Mouse (Mus musculus): ENCODE measurements around the gene Tbc1d22a. TPM values are rescaled to one million over a fixed set of nuclear protein-coding genes. Genes with fewer than 3 reads are reported as not detected.

Gene Tbc1d22a
- polyA plus RNA-seq, 1 experiment from 2014 or later, result 9.6 TPM

DNA sequence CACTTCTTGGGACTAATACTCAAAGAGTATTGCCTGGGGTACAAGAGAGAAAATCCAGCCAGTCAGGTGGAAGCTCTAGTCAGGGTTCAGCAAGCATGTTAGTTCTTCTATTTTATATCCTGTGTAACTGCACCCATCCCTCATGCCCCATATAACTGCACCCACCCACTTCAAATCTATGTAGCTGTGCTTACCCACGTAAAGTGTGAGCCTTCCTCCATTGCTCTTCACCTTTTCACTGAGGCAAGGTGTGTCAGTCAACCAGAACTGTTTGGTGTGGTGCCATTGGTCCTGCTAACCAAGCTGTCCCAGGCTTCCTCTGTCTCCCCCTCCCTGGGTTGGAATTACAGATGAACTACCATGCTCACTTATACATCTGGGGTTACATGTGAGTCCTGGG lies 16.9 kb downstream of the Tbc1d22a start:
- H3K27me3 ChIP-seq (replicated peaks; ENCODE audit: control insufficient read depth, insufficient read depth, low read length), result no peaks in the 10 kb centered on the region
- no peak overlapping the region for H3K4me3 ChIP-seq (ENCODE audit: low read depth, low read length)
- no peak overlapping the region for H3K9ac ChIP-seq (ENCODE audit: low read length)
- ATAC-seq (replicated peaks; ENCODE audit: low FRiP score, low TSS enrichment, low read depth) (no peak), DNase-seq (ENCODE audit: low spot score) (no peak)
- H3K4me2 ChIP-seq (ENCODE audit: low read length), result no peak overlapping the region
- no peaks in the 10 kb centered on the region for H3K9me3 ChIP-seq (ENCODE audit: control insufficient read depth, low read length)
- 100% methylated on average over 1 of the region's 1 CpGs for WGBS
- H3K27ac ChIP-seq (ENCODE audit: low read depth), result no peak overlapping the region
- H3K36me3 ChIP-seq (ENCODE audit: control insufficient read depth, insufficient read depth, low read length), result no peaks in the 10 kb centered on the region
- H3K4me1 ChIP-seq (replicated peaks; ENCODE audit: control insufficient read depth, insufficient read depth, low read length), result no peaks in the 10 kb centered on the region

DNA sequence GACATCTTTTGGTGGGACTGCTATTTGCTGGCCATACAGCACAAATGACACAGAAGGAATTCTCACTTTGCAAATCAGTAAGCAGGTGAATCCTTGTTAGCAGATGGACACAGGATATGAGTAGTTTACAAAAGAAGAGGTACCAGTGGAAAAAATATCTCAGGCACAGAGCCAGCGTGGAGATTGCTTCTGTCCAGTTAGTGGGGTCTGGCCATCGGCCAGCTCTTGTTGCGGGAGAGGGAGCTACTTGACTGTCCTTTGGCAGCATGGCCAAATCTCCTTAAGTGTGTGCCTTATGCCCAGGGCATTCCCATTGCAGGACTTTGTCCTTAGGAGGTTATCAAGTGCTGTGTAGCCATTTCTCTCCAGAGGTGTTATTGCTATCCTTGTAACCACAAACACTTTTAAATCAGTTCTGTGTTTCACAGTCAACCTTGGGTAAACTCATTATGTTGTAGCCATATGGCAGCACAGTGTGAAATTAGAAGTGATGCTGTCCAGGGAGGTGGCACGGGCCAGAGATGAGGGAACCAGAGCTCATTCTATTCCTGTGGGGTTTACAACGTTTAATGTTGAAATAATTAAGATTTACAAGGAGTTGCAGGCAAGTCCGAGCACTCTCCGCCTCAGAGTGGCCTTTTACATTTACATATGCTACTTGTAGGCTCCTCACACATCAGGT lies 17.7 kb downstream of the Tbc1d22a start:
- Histone ChIP-seq H3K9me3 (ENCODE audit: control insufficient read depth, low read length) (no peaks in the 10 kb centered on the region), H3K4me1 (replicated peaks; ENCODE audit: control insufficient read depth, insufficient read depth, low read length) (no peaks in the 10 kb centered on the region), H3K27me3 (replicated peaks; ENCODE audit: control insufficient read depth, insufficient read depth, low read length) (no peaks in the 10 kb centered on the region), H3K27ac (ENCODE audit: low read depth) (no peak overlapping the region), H3K9ac (ENCODE audit: low read length) (no peak overlapping the region), H3K4me2 (ENCODE audit: low read length) (no peak overlapping the region), H3K36me3 (ENCODE audit: control insufficient read depth, insufficient read depth, low read length) (no peaks in the 10 kb centered on the region), H3K4me3 (ENCODE audit: low read depth, low read length) (no peak overlapping the region)
- no peak for ATAC-seq (replicated peaks; ENCODE audit: low FRiP score, low TSS enrichment, low read depth)
- 57% methylated on average over 7 of the region's 7 CpGs for WGBS
- no peak for DNase-seq (ENCODE audit: low spot score)

DNA sequence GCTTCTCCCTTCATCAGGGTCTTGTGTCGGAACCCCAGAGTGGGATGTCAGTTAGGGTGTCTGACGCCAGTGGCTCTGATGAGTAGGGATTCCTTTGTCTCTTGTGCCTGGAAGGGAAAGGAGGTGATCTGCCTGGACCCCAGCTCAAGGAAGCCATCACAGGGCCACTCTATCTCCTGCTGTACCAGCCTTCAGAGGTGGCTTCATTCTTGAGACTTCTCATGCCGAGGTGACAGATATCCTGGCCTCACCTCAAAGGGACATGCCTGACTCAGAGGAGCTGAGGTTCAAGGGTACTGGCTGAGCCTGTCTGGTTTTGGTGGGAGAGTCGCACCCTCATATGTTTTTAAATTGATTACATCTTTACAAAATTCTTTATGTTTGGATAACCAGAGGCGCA lies 19.7 kb downstream of the Tbc1d22a start:
- H3K27me3 ChIP-seq (replicated peaks; ENCODE audit: control insufficient read depth, insufficient read depth, low read length), result no peaks in the 10 kb centered on the region
- H3K36me3 ChIP-seq (ENCODE audit: control insufficient read depth, insufficient read depth, low read length), result peaks cover 4% of the 10 kb centered on the region; the same call in 1 of the 2 replicates
- 89% methylated on average over 5 of the region's 5 CpGs for WGBS

DNA sequence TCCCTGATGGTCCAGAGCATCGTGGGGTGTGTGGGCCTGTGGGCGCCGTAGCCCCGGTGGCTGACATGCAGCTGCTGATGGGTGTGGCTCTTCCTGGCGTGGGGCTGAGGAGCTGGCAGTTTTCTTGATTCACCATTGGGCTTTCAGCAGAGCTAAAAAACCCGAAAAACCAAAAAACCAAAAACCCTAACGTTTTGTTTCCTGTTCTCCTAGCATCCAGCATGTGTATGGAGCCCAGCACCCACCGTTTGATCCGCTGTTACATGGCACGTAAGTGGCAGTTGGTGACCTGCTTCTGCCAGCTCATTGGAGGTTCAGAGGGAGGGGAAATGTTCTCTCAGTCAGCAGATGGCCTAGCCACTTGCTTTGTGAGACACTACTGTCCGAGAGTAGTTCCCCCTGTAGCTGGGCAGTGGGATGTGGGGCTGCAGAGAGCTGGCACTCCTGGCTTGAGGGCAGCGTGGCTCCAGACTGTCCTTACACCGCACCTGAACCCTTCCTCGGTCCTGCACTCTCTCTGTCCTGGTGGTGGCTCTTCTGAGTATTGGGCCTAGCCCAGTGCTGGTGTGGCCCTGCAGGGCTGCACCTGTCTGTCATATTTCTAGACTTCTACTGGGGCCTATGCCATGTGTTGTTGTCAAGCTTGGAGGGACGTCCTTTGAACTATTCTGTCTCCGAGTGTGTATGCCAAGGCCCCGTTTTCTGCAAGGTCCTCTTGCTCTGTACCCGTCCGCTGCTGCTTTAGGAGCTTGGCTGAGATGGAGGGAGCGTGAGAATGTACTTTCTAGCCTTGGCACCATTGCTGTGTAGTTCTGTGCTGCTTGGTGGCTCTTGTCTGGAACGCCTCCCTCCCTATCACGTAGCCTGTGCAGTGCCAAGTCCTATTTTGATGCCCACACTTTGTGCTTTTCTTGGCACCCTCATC lies 20.5 kb downstream of the Tbc1d22a start:
- DNase-seq (ENCODE audit: low spot score), result no peak
- Histone ChIP-seq H3K4me1 (replicated peaks; ENCODE audit: control insufficient read depth, insufficient read depth, low read length) (no peaks in the 10 kb centered on the region), H3K27me3 (replicated peaks; ENCODE audit: control insufficient read depth, insufficient read depth, low read length) (no peaks in the 10 kb centered on the region), H3K4me3 (ENCODE audit: low read depth, low read length) (no peak overlapping the region), H3K9ac (ENCODE audit: low read length) (no peak overlapping the region), H3K9me3 (ENCODE audit: control insufficient read depth, low read length) (no peaks in the 10 kb centered on the region), H3K4me2 (ENCODE audit: low read length) (no peak overlapping the region), H3K27ac (ENCODE audit: low read depth) (no peak overlapping the region), H3K36me3 (ENCODE audit: control insufficient read depth, insufficient read depth, low read length) (peaks cover 8% of the 10 kb centered on the region; the same call in 1 of the 2 replicates)
- ATAC-seq (replicated peaks; ENCODE audit: low FRiP score, low TSS enrichment, low read depth), result no peak
- 84% methylated on average over 22 of the region's 22 CpGs for WGBS

More for the DNA sequence above, 19.7 kb downstream of the Tbc1d22a start:
- no peak for DNase-seq (ENCODE audit: low spot score)
- H3K9me3 ChIP-seq (ENCODE audit: control insufficient read depth, low read length), result no peaks in the 10 kb centered on the region
- H3K9ac ChIP-seq (ENCODE audit: low read length), result no peak overlapping the region
- no peak overlapping the region for H3K4me2 ChIP-seq (ENCODE audit: low read length)
- ATAC-seq (replicated peaks; ENCODE audit: low FRiP score, low TSS enrichment, low read depth), result no peak
- no peak overlapping the region for H3K4me3 ChIP-seq (ENCODE audit: low read depth, low read length)
- H3K27ac ChIP-seq (ENCODE audit: low read depth), result no peak overlapping the region
- H3K4me1 ChIP-seq (replicated peaks; ENCODE audit: control insufficient read depth, insufficient read depth, low read length), result no peaks in the 10 kb centered on the region

DNA sequence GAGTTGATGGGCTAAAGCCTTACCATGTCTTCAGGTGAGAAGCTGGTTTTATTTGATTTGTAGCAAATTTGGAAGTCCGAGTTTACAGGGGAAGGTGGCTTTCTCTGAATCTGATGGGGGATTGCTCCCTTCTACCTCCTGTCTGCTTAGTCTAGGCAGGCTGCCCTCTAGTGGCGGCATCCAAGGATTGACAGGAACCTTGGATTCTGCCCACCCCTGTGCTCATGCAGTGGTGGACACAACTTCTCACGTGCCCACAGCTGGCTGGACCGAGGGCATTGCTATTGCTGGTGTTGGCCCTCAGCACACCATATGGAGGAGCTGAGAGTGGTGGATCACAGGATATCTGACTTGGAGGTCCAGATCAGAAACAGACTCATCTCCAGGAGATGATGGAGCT lies 22.0 kb downstream of the Tbc1d22a start:
- ATAC-seq (replicated peaks; ENCODE audit: low FRiP score, low TSS enrichment, low read depth) (no peak), DNase-seq (ENCODE audit: low spot score) (peak; percentile 62)
- no peak overlapping the region for H3K4me2 ChIP-seq (ENCODE audit: low read length)
- no peaks in the 10 kb centered on the region for H3K27me3 ChIP-seq (replicated peaks; ENCODE audit: control insufficient read depth, insufficient read depth, low read length)
- H3K9ac ChIP-seq (ENCODE audit: low read length), result no peak overlapping the region
- H3K36me3 ChIP-seq (ENCODE audit: control insufficient read depth, insufficient read depth, low read length), result peaks cover 8% of the 10 kb centered on the region; the same call in 1 of the 2 replicates
- H3K9me3 ChIP-seq (ENCODE audit: control insufficient read depth, low read length), result no peaks in the 10 kb centered on the region
- 41% methylated on average over 4 of the region's 4 CpGs for WGBS
- H3K4me1 ChIP-seq (replicated peaks; ENCODE audit: control insufficient read depth, insufficient read depth, low read length), result no peaks in the 10 kb centered on the region
- H3K4me3 ChIP-seq (ENCODE audit: low read depth, low read length), result no peak overlapping the region
- no peak overlapping the region for H3K27ac ChIP-seq (ENCODE audit: low read depth)

DNA sequence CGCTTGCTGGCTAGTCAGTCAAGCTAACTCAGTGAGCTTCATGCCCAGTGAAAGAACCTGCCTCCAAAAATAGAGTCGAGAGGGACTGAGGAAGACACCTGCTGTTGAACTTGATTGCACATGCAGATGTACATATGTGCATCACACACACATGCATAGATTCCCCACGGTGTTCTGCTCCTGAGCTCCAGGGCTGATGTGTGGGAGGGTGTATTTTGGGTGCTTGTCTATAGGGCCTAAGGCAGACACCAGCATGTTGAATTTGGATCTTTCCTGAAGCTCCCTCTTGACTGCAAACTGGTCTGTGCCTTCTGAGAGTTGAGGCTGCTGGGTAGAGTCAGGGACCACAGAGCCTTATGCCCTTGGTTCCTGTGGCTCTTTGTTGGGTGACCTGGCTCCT lies 23.8 kb downstream of the Tbc1d22a start:
- no peak overlapping the region for H3K4me2 ChIP-seq (ENCODE audit: low read length)
- no peaks in the 10 kb centered on the region for H3K9me3 ChIP-seq (ENCODE audit: control insufficient read depth, low read length)
- H3K27me3 ChIP-seq (replicated peaks; ENCODE audit: control insufficient read depth, insufficient read depth, low read length), result no peaks in the 10 kb centered on the region
- no peaks in the 10 kb centered on the region for H3K4me1 ChIP-seq (replicated peaks; ENCODE audit: control insufficient read depth, insufficient read depth, low read length)
- DNase-seq (ENCODE audit: low spot score), result no peak
- ATAC-seq (replicated peaks; ENCODE audit: low FRiP score, low TSS enrichment, low read depth), result no peak
- 93% methylated on average over 3 of the region's 3 CpGs for whole genome bisulfite sequencing
- H3K36me3 ChIP-seq (ENCODE audit: control insufficient read depth, insufficient read depth, low read length), result peaks cover 12% of the 10 kb centered on the region; the same call in 1 of the 2 replicates
- H3K9ac ChIP-seq (ENCODE audit: low read length), result no peak overlapping the region
- no peak overlapping the region for H3K27ac ChIP-seq (ENCODE audit: low read depth)
- H3K4me3 ChIP-seq (ENCODE audit: low read depth, low read length), result no peak overlapping the region

DNA sequence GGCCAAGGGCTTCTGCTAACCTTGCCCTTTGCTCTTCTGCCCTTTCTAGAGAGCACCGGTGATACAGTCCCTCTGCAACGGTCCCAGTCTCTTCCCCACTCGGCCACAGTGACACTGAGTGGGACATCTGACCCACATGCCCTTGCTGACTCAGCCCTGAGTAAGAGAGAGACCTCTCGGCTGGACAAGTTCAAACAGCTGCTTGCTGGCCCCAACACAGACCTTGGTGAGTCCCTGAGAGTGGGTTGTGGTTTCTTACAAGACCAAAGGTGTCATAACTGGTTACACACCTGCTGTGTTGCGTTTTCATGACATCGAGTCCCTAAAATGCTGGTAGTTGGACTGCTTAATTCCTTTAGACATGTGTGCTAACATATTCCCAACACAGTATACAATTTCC lies 24.8 kb downstream of the Tbc1d22a start:
- 87% methylated on average over 6 of the region's 6 CpGs for WGBS
- no peak overlapping the region for H3K27ac ChIP-seq (ENCODE audit: low read depth)
- no peak overlapping the region for H3K9ac ChIP-seq (ENCODE audit: low read length)
- H3K4me3 ChIP-seq (ENCODE audit: low read depth, low read length), result no peak overlapping the region
- ATAC-seq (replicated peaks; ENCODE audit: low FRiP score, low TSS enrichment, low read depth) (no peak), DNase-seq (ENCODE audit: low spot score) (no peak)
- no peaks in the 10 kb centered on the region for H3K27me3 ChIP-seq (replicated peaks; ENCODE audit: control insufficient read depth, insufficient read depth, low read length)
- no peak overlapping the region for H3K4me2 ChIP-seq (ENCODE audit: low read length)
- peaks cover 12% of the 10 kb centered on the region; the same call in 1 of the 2 replicates for H3K36me3 ChIP-seq (ENCODE audit: control insufficient read depth, insufficient read depth, low read length)
- no peaks in the 10 kb centered on the region for H3K4me1 ChIP-seq (replicated peaks; ENCODE audit: control insufficient read depth, insufficient read depth, low read length)
- H3K9me3 ChIP-seq (ENCODE audit: control insufficient read depth, low read length), result no peaks in the 10 kb centered on the region

DNA sequence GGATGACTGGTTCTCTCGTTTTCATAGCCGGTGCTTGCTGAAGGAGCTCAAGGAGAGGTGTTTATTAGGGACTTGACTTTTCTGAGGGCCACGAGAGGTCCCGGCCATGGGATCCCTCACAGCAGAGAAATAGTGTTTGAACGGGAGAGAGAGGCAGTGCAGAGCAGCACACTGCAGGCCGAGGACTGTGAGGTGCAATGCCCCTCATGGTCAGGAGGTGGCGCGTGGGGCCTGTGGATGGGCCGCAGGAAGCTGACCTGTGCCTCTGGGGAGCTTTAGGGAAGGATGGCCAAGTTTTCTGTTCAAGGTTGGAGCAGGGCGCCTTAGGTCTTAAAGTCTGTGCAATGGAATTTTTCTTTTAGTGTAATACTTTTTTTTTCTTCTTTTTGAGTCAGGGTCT lies 25.5 kb downstream of the Tbc1d22a start:
- ATAC-seq (replicated peaks; ENCODE audit: low FRiP score, low TSS enrichment, low read depth), result 0 out of 2 replicates have a peak, but pooled peaks have one; percentile 70
- no peaks in the 10 kb centered on the region for H3K4me1 ChIP-seq (replicated peaks; ENCODE audit: control insufficient read depth, insufficient read depth, low read length)
- no peak overlapping the region for H3K4me2 ChIP-seq (ENCODE audit: low read length)
- no peaks in the 10 kb centered on the region for H3K9me3 ChIP-seq (ENCODE audit: control insufficient read depth, low read length)
- H3K27ac ChIP-seq (ENCODE audit: low read depth), result no peak overlapping the region
- no peaks in the 10 kb centered on the region for H3K27me3 ChIP-seq (replicated peaks; ENCODE audit: control insufficient read depth, insufficient read depth, low read length)
- no peak overlapping the region for H3K4me3 ChIP-seq (ENCODE audit: low read depth, low read length)
- 32% methylated on average over 10 of the region's 10 CpGs for WGBS
- DNase-seq (ENCODE audit: low spot score), result peak; percentile 76
- H3K36me3 ChIP-seq (ENCODE audit: control insufficient read depth, insufficient read depth, low read length), result peaks cover 12% of the 10 kb centered on the region; the same call in 1 of the 2 replicates
- H3K9ac ChIP-seq (ENCODE audit: low read length), result no peak overlapping the region
